Mouse (Mus musculus): ENCODE measurements around the gene Pdlim5. TPM values are rescaled to one million over a fixed set of nuclear protein-coding genes. Genes with fewer than 3 reads are reported as not detected.
A peak's percentile ranks its signal among the peaks of the same experiment; 100 is the strongest.

Pdlim5 gene
- total RNA-seq, 2 experiments from 2014 or later: 585 to 709 TPM

GRCm38 (mm10) chr3:142348816-142349631 lies 46.5 kb downstream of the Pdlim5 start:
- no peak for TF ChIP-seq CTCF (IDR thresholded peaks at IDR 0.05)
- H3K27ac ChIP-seq: peak overlapping the region; percentile 66
- no peak for DNase-seq
- H3K4me3 ChIP-seq: no peak overlapping the region
- intact Hi-C loops (cut with DNase I): no loop called here

DNA sequence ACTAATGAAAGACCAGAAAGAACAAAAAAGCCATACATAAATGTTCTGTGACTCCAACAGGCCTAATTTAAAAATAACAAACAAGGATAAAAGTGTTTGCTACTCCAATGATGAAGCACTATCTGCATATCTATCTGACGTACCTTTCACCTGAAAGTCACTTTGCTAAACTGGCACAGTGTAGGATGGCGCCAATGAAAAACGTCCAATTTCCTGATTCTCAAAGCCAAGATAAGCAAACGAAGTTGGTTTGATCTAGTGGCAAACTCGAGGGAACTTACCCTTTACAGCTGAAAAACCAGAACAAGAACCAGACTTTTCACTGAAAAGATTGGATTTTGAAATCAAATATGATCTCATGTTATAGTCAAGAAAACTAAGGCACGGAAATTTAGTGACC lies 49.2 kb downstream of the Pdlim5 start:
- DNase-seq: no peak
- H3K4me3 ChIP-seq: no peak overlapping the region
- peak overlapping the region; percentile 72 for H3K27ac ChIP-seq
- intact Hi-C loops (cut with DNase I): no loop called here
- TF ChIP-seq CTCF (IDR thresholded peaks at IDR 0.05): no peak

GRCm38 (mm10) chr3:142345235-142346125 lies 50.0 kb downstream of the Pdlim5 start:
- intact Hi-C loops (cut with DNase I): no loop called here
- Histone ChIP-seq H3K27ac (peak overlapping the region; percentile 72), H3K4me3 (no peak overlapping the region)
- TF ChIP-seq CTCF (IDR thresholded peaks at IDR 0.05): no peak
- DNase-seq: peak; percentile 42

- H3K4me3 ChIP-seq: no peak overlapping the region; the same call in 1 of the 2 replicates
- DNase-seq: no peak
- peak overlapping the region; percentile 36; the same call in 1 of the 2 replicates for H3K27ac ChIP-seq
- intact Hi-C loops (cut with DNase I): no loop called here
- no peak for TF ChIP-seq CTCF (IDR thresholded peaks at IDR 0.05)
Observed at GRCm38 (mm10) chr3:142343786-142344185, 51.7 kb downstream of the Pdlim5 start.

- TF ChIP-seq CTCF (IDR thresholded peaks at IDR 0.05): no peak
- DNase-seq: no peak
- Histone ChIP-seq H3K4me3 (no peak overlapping the region), H3K27ac (peak overlapping the region; percentile 20)
- intact Hi-C loops (cut with DNase I): no loop called here
Observed at GRCm38 (mm10) chr3:142340701-142341100, 54.8 kb downstream of the Pdlim5 start.

DNA sequence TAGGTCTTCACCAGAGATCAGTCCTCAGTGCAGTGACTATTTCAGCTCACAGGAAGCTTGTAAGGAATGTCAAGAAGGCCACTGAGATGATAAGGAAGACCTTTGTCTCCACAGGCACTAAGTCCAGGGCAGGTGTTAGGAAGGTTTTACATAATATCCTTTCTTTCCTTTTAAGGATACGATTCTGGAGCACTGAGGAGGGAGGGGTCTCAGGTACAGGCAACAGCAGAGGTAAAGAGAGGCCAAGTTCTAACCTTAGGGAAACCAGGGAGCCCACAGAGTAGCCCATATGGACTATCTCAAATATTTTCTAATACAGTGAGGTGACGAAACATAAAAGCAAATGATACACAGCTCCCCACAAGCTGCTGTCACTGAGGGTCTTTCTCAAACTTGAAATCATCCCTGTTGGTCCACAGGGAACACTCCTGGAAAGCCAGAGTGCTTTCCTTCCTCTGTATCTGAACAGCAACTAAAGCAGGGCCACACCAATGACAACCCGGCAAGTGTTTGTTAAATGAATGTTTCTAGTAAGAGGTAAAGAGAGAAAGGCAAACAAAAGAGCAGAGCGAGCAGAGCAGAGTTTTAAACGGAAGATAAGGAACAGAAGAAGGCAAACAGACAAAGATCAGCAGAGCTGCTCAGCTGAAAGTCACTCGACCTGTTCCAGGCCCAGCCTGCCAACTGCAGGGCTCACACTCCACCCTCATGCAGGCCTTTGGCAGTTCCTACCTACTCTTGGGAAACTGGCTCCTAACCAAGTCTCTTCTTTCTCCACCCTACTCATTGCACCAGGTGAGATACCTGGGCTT lies 55.9 kb downstream of the Pdlim5 start:
- intact Hi-C loops (cut with DNase I): no loop called here
- peak overlapping the region; percentile 57 for H3K27ac ChIP-seq
- no peak overlapping the region for H3K4me3 ChIP-seq
- no peak for TF ChIP-seq CTCF (IDR thresholded peaks at IDR 0.05)
- DNase-seq: peak; percentile 57

DNA sequence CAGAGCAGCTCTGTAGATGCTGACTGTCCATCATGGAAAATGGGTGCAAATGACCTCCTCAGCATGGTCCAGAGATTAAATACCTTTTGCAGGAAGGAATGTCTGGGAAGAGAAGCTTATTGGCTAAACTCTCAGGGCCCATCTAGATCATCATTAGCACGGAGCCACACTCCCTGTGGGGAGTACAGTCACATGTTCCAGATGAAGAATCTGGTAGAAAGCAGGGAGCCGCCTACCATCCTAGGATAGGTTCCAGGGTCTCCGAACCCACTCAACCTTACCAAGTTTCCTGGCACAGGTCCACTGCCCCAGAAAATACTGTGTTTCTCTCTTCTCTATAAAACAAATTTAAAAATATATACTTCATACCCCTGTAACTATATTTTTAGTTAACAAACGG lies 57.4 kb downstream of the Pdlim5 start:
- Histone ChIP-seq H3K27ac (0 out of 2 replicates have a peak overlapping the region, but pooled peaks have one; percentile 12), H3K4me3 (no peak overlapping the region)
- intact Hi-C loops (cut with DNase I): no loop called here
- TF ChIP-seq CTCF (IDR thresholded peaks at IDR 0.05): no peak
- no peak for DNase-seq

- TF ChIP-seq CTCF (IDR thresholded peaks at IDR 0.05): no peak
- H3K27ac ChIP-seq: no peak overlapping the region
- H3K4me3 ChIP-seq: no peak overlapping the region
- intact Hi-C loops (cut with DNase I): no loop called here
- no peak for DNase-seq
Observed at GRCm38 (mm10) chr3:142334496-142334895, 61.0 kb downstream of the Pdlim5 start.

GRCm38 (mm10) chr3:142333458-142333857 lies 62.0 kb downstream of the Pdlim5 start:
- Histone ChIP-seq H3K27ac (no peak overlapping the region), H3K4me3 (no peak overlapping the region)
- no peak for DNase-seq
- intact Hi-C loops (cut with DNase I): no loop called here
- no peak for TF ChIP-seq CTCF (IDR thresholded peaks at IDR 0.05)

- intact Hi-C loops (cut with DNase I): no loop called here
- H3K27ac ChIP-seq: no peak overlapping the region
- no peak for DNase-seq
- no peak for TF ChIP-seq CTCF (IDR thresholded peaks at IDR 0.05)
- no peak overlapping the region for H3K4me3 ChIP-seq
Observed at GRCm38 (mm10) chr3:142332716-142333115, 62.8 kb downstream of the Pdlim5 start.

DNA sequence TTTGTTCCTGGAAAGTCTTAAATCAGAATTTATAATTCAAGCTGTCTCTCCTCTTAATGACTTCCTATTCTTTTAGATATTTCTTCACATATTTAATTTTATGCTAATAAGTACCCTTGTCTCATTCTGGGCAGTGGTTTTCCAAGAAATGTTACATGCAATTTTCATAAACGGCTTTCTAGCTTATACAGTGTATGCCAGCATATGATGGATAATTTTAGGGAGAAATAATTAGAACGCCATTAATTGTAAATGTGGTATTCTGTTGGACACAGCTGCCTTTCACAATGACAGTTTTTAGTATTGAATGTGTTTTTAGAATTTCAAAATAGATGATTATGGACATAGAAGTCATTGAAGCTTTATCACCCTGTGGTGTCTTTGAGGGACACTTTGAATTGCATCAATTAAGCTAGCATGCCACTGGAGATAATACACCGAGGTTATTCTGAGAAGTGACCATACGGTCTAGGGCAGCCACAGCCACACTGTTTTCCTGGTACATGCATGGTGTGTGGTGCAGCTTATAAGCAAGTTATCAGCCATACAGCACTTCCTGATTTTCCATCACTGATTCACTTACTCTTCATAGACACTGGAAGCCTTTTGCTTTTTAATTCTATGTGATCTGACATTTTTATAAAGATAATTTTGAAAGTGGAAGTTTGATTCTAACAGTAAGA lies 63.5 kb downstream of the Pdlim5 start:
- DNase-seq: no peak
- Histone ChIP-seq H3K27ac (no peak overlapping the region), H3K4me3 (no peak overlapping the region)
- intact Hi-C loops (cut with DNase I): no loop called here
- TF ChIP-seq CTCF (IDR thresholded peaks at IDR 0.05): no peak

DNA sequence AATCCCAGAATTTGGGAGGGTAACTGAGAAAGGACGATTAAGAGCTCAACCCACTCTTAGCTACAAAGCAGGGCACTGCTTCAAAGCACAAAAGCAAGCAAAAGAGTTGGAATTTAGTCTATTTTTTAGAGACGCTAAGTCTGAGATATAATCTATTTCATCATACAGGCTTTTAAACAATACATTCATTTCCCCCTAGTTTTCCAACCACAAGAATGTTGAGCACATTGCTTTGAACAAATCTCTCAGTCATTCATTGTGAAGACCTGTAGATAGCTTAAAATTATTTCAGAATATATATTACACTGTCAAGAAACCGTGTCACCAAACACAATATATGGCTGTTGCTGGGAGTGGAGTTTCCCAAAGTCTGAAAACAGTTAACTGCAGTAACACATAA lies 65.1 kb downstream of the Pdlim5 start:
- DNase-seq: no peak
- H3K4me3 ChIP-seq: no peak overlapping the region
- no peak for TF ChIP-seq CTCF (IDR thresholded peaks at IDR 0.05)
- intact Hi-C loops (cut with DNase I): no loop called here
- no peak overlapping the region for H3K27ac ChIP-seq
